Mouse (Mus musculus) myocyte (in vitro differentiated cells): Measurements from ENCODE around the gene Rps27rt. TPM values are rescaled to one million over a fixed set of nuclear protein-coding genes. Genes with fewer than 3 reads are reported as not detected.
A peak's percentile ranks its signal among the peaks of the same experiment; 100 is the strongest.

Experiments
- H3K27me3 ChIP-seq: one replicate; pipeline ENCODE4 v1.6.1; 2011; ENCODE audit not compliant: control insufficient read depth, insufficient read depth, insufficient read length
- H3K36me3 ChIP-seq: one replicate; pipeline ENCODE4 v1.6.1; 2011; ENCODE audit not compliant: control insufficient read depth, insufficient read depth
- H3K4me2 ChIP-seq: one replicate; pipeline ENCODE4 v1.6.1; 2011; ENCODE audit warnings: low read depth, control low read depth
- H3K4me3 ChIP-seq: one replicate; pipeline ENCODE4 v1.5.1; 2011; ENCODE audit warnings: mild to moderate bottlenecking, control low read depth, moderate library complexity
- H3K79me2 ChIP-seq: one replicate; pipeline ENCODE4 v1.6.1; 2011; ENCODE audit not compliant: control insufficient read depth, insufficient read depth
- H3ac ChIP-seq: one replicate; pipeline ENCODE4 v1.6.1; 2011; ENCODE audit not compliant: control insufficient read depth, insufficient read length
- CEBPB ChIP-seq: IDR thresholded peaks from 2 replicates; pipeline ENCODE4 v1.6.1; 2011; ENCODE audit warnings: mild to moderate bottlenecking, moderate library complexity; ENCODE audit not compliant: poor library complexity, insufficient read depth, severe bottlenecking
- E2F4 ChIP-seq: IDR thresholded peaks from one replicate; pipeline ENCODE4 v1.6.1; 2011; ENCODE audit warnings: mild to moderate bottlenecking, control low read depth, moderate library complexity; ENCODE audit not compliant: insufficient read depth
- MAX ChIP-seq: IDR thresholded peaks from one replicate; pipeline ENCODE4 v1.6.1; 2011; ENCODE audit warnings: low read depth, mild to moderate bottlenecking, control low read depth
- MYOD1 ChIP-seq, 3 experiments: IDR thresholded peaks; one replicate each; pipeline ENCODE4 v1.6.1; 2011; ENCODE audit warnings: control low read depth in 2 of 3, low read depth in 2 of 3, mild to moderate bottlenecking in 2 of 3, moderate library complexity in 1 of 3; ENCODE audit not compliant: insufficient read length in 2 of 3, control insufficient read depth in 1 of 3
- MYOG ChIP-seq, 3 experiments: IDR thresholded peaks; one replicate each; pipeline ENCODE4 v1.6.1; 2011; ENCODE audit warnings: control low read depth in 2 of 3, low read depth in 2 of 3, mild to moderate bottlenecking in 2 of 3; ENCODE audit not compliant: insufficient read length in 2 of 3, control insufficient read depth in 1 of 3, insufficient read depth in 1 of 3
- POLR2A ChIP-seq: IDR thresholded peaks from one replicate; pipeline ENCODE4 v1.6.1; 2011; ENCODE audit warnings: low read depth, mild to moderate bottlenecking, control low read depth, moderate library complexity; ENCODE audit not compliant: insufficient read length
- POLR2AphosphoS2 ChIP-seq: IDR thresholded peaks from one replicate; pipeline ENCODE4 v1.6.1; 2011; ENCODE audit warnings: low read depth, control low read depth; ENCODE audit not compliant: insufficient read length
- REST ChIP-seq: IDR thresholded peaks from one replicate; pipeline ENCODE4 v1.6.1; 2011; ENCODE audit warnings: mild to moderate bottlenecking, control low read depth, moderate library complexity; ENCODE audit not compliant: insufficient read depth, insufficient read length
- SRF ChIP-seq: IDR thresholded peaks from one replicate; pipeline ENCODE4 v1.6.1; 2011; ENCODE audit warnings: low read depth; ENCODE audit not compliant: control insufficient read depth, insufficient read length
- TCF12 ChIP-seq: IDR thresholded peaks from one replicate; pipeline ENCODE4 v1.6.1; 2011; ENCODE audit warnings: mild to moderate bottlenecking, control low read depth; ENCODE audit not compliant: poor library complexity, insufficient read depth, severe bottlenecking
- TCF3 ChIP-seq: IDR thresholded peaks from one replicate; pipeline ENCODE4 v1.6.1; 2011; ENCODE audit warnings: low read depth, control low read depth; ENCODE audit not compliant: insufficient read length
- USF1 ChIP-seq: IDR thresholded peaks from one replicate; pipeline ENCODE4 v1.6.1; 2011; ENCODE audit warnings: low read depth, mild to moderate bottlenecking, control low read depth, moderate library complexity
- polyA plus RNA-seq: library from polyadenylated mRNA; unstranded; fragments of >200 nt; fragmentation: generic; extraction: Trizol; gene quantifications from one replicate; pipeline ENCODE4 v1.2.1, GENCODE M21; 2012; ENCODE audit warnings: missing spikeins

The Rps27rt gene
- polyA plus RNA-seq, 1 experiment: 223 TPM

- no peak for TF ChIP-seq SRF
- no peak for TF ChIP-seq TCF3
- TF ChIP-seq TCF12: no peak
- no peak for TF ChIP-seq MYOG (IDR thresholded peaks at IDR 0.05; ENCODE audit: control insufficient read depth in 1 of 3, insufficient read depth in 1 of 3, insufficient read length in 2 of 3, low read depth in 2 of 3)
- TF ChIP-seq POLR2A: no peak
- no peak for TF ChIP-seq MAX
- TF ChIP-seq E2F4: no peak
- no peak for TF ChIP-seq POLR2AphosphoS2
- TF ChIP-seq CEBPB: no peak
- TF ChIP-seq MYOD1 (IDR thresholded peaks at IDR 0.05; ENCODE audit: control insufficient read depth in 1 of 3, insufficient read length in 2 of 3, low read depth in 2 of 3): no peak
- TF ChIP-seq USF1: no peak
- no peak for TF ChIP-seq REST
- Histone ChIP-seq H3K4me2 (no peak overlapping the region), H3K36me3 (no peaks in the 10 kb centered on the region), H3K79me2 (no peaks in the 10 kb centered on the region), H3ac (no peak overlapping the region), H3K4me3 (no peak overlapping the region), H3K27me3 (no peaks in the 10 kb centered on the region)
These were observed 25.6 kb downstream of the Rps27rt start for GRCm38 (mm10) chr9:114956945-114957344.

- H3K4me3 ChIP-seq: no peak overlapping the region
- no peaks in the 10 kb centered on the region for H3K27me3 ChIP-seq
- H3ac ChIP-seq: no peak overlapping the region
- no peak for TF ChIP-seq TCF12
- no peak for TF ChIP-seq POLR2A
- TF ChIP-seq CEBPB: no peak
- TF ChIP-seq REST: no peak
- TF ChIP-seq USF1: no peak
- no peak for TF ChIP-seq POLR2AphosphoS2
- no peak for TF ChIP-seq MYOG (IDR thresholded peaks at IDR 0.05; ENCODE audit: control insufficient read depth in 1 of 3, insufficient read depth in 1 of 3, insufficient read length in 2 of 3, low read depth in 2 of 3)
- TF ChIP-seq MYOD1 (IDR thresholded peaks at IDR 0.05; ENCODE audit: control insufficient read depth in 1 of 3, insufficient read length in 2 of 3, low read depth in 2 of 3): no peak
- no peak for TF ChIP-seq E2F4
- no peak for TF ChIP-seq MAX
- no peak for TF ChIP-seq SRF
- no peak for TF ChIP-seq TCF3
- H3K36me3 ChIP-seq: no peaks in the 10 kb centered on the region
- H3K4me2 ChIP-seq: no peak overlapping the region
- no peaks in the 10 kb centered on the region for H3K79me2 ChIP-seq
These were observed 27.2 kb downstream of the Rps27rt start for GRCm38 (mm10) chr9:114955340-114955739.

DNA sequence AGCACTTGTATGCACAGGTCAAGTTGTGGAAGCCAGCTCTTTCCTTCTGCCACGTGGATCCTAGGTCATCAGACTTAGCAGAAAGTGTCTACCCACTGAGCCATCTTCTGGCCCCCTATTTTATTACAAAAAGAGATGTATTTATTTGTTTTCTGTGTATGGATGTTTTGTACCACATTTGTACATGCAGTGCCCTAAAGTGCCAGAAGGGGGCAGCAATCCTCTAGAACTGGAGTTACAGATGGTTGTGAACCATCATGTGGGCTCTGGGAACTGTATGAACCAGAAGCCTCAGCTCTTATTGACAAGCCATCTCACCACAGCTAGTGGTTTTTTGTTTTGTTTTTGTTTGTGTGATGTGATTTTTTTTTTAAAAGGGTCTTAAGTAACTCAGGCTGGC lies 29.7 kb downstream of the Rps27rt start:
- Histone ChIP-seq H3K4me3 (no peak overlapping the region), H3K79me2 (no peaks in the 10 kb centered on the region), H3K4me2 (no peak overlapping the region), H3ac (no peak overlapping the region), H3K27me3 (no peaks in the 10 kb centered on the region), H3K36me3 (no peaks in the 10 kb centered on the region)
- TF ChIP-seq E2F4 (no peak), TCF3 (no peak), POLR2AphosphoS2 (no peak), USF1 (no peak), REST (no peak), MYOD1 (IDR thresholded peaks at IDR 0.05; ENCODE audit: control insufficient read depth in 1 of 3, insufficient read length in 2 of 3, low read depth in 2 of 3) (no peak), SRF (no peak), TCF12 (no peak), POLR2A (no peak), CEBPB (no peak), MYOG (IDR thresholded peaks at IDR 0.05; ENCODE audit: control insufficient read depth in 1 of 3, insufficient read depth in 1 of 3, insufficient read length in 2 of 3, low read depth in 2 of 3) (no peak), MAX (no peak)

DNA sequence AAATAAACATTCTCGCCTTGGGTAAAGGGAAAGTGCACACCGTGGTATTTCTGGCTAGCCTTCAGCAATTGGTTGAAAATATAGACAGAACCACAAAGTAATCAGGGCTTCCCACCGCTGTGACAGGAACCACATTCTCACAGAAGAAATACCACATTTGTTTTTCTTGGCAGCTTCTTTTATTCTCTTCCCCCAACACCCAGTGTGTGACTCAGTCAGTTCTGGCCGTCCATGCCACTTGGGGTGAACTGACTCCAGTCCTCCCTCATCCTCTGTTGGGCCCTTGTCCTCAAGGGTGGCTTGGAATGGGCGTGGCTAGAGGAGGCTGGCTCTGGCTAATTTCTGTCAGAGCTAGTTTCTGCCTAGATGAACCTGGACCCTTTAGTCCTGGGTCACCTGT lies 34.1 kb downstream of the Rps27rt start:
- Histone ChIP-seq H3K4me2 (peak overlapping the region; percentile 91), H3K4me3 (no peak overlapping the region)

GRCm38 (mm10) chr9:114945576-114945975 lies 37.0 kb downstream of the Rps27rt start:
- no peak overlapping the region for H3ac ChIP-seq
- TF ChIP-seq MYOD1 (IDR thresholded peaks at IDR 0.05; ENCODE audit: control insufficient read depth in 1 of 3, insufficient read length in 2 of 3, low read depth in 2 of 3): no peak
- H3K79me2 ChIP-seq: no peaks in the 10 kb centered on the region
- no peaks in the 10 kb centered on the region for H3K36me3 ChIP-seq
- H3K4me2 ChIP-seq: no peak overlapping the region
- H3K27me3 ChIP-seq: no peaks in the 10 kb centered on the region
- no peak overlapping the region for H3K4me3 ChIP-seq

More for the DNA sequence above, 34.1 kb downstream of the Rps27rt start:
- no peaks in the 10 kb centered on the region for H3K36me3 ChIP-seq
- H3K27me3 ChIP-seq: no peaks in the 10 kb centered on the region
- no peak overlapping the region for H3ac ChIP-seq
- no peaks in the 10 kb centered on the region for H3K79me2 ChIP-seq
- TF ChIP-seq TCF3: no peak
- TF ChIP-seq MYOD1 (IDR thresholded peaks at IDR 0.05; ENCODE audit: control insufficient read depth in 1 of 3, insufficient read length in 2 of 3, low read depth in 2 of 3): no peak
- no peak for TF ChIP-seq E2F4
- TF ChIP-seq SRF: no peak
- no peak for TF ChIP-seq POLR2A
- no peak for TF ChIP-seq TCF12
- TF ChIP-seq REST: no peak
- no peak for TF ChIP-seq POLR2AphosphoS2
- TF ChIP-seq MAX: no peak
- no peak for TF ChIP-seq MYOG (IDR thresholded peaks at IDR 0.05; ENCODE audit: control insufficient read depth in 1 of 3, insufficient read depth in 1 of 3, insufficient read length in 2 of 3, low read depth in 2 of 3)
